Mouse (Mus musculus) megakaryocyte, adult 5-6 weeks (primary cell): ENCODE data around the gene Pax8. TPM values are rescaled to one million over a fixed set of nuclear protein-coding genes. Genes with fewer than 3 reads are reported as not detected.

Experiments used
- ATAC-seq: 2 replicates; pipeline ENCODE4 v1.8.0; 2016; ENCODE audit warnings: mild to moderate bottlenecking, inconsistent platforms; ENCODE audit not compliant: poor library complexity, severe bottlenecking
- total RNA-seq, 2 experiments: library from RNA; stranded (forward) in 1 of 2; stranded (reverse) in 1 of 2; fragments of 153-499, 151-499 nt in 1 of 2; fragments of 221-1000, 200-1000 nt in 1 of 2; gene quantifications; 2 replicates each; pipeline versions ENCODE4 v1.2.3 to v1.2.4; 2015 to 2017

The Pax8 gene
- total RNA-seq, 2 experiments from 2014 or later, result 0.48 to 2.4 TPM

GRCm38 (mm10) chr2:24468430-24468829 is 7.0 kb downstream of the Pax8 start:
- no peak for ATAC-seq

DNA sequence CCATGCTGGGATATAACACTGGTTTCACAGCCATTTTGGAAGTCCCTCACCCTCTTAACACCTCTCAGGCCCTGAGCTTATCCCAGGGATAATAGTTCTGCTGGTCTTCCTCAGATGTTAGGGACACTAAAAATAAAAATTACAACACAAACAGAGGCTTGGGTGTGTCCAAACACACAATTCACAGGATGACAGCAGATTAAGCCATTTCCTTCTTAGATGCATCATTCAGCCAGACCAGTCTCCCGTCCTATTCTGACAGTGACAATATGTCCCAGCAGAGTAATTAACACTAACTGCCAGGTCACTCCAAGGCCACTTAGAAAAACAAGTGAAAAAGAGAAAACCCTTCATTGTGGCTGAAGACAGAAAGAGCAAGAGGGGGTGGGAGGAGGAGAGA is 8.2 kb downstream of the Pax8 start:
- ATAC-seq, result no peak

GRCm38 (mm10) chr2:24460808-24461127 is 14.6 kb downstream of the Pax8 start:
- peak; percentile 47; the same call in 1 of the 2 replicates for ATAC-seq

DNA sequence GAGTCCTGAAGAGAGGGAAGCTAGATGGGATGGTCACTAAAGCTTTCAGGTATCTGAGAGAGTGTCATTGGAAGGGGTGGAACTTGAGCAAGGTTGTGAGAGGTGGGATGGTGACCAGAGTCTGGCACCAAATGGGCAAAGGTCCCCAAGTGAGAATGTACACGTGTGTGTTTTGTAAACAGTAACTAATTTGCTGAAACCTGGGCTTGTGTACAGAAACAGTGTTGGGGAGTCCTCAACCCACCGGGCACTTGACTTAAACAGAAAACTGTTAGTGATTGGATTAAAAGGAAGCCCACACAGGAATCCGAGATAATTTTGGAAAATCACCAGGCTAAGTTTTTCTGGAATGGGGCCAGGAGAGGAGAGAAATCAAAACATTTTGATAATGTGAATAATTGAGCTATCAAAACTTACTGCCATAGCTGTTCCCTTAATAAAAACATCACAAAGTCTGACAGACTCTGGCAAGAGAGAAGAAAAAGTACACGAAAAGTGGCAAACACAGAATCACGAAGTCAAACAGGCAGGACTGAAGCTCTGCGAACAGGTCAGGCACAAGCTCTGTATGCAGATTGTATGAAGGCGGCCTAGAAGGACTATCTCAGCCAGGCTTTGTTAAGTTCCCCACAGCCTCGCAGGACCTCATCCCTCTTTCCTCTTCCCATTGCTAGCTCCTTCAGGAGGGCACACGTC is 15.1 kb downstream of the Pax8 start:
- ATAC-seq, result no peak

DNA sequence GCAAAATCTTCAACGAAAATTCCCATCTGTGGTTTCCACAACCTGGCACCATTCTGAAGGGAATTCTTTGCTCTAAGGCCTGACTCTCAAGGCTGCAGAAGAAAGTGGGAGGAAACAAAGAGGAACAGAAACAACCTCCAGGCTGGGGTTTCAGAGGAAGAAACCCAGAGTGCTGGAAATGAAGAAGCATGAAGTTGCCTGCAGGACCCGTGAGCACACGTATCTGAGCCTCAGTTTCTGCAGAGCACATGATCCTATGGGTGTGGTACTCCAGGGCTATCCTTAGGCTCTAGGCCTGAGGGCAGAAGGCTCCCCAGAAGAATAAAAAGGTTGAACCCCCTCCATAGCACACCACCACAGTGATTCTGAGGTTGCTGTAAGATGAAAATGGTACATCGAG is 18.6 kb downstream of the Pax8 start:
- peak; percentile 92 for ATAC-seq

GRCm38 (mm10) chr2:24455057-24455855 is 20.1 kb downstream of the Pax8 start:
- no peak for ATAC-seq

DNA sequence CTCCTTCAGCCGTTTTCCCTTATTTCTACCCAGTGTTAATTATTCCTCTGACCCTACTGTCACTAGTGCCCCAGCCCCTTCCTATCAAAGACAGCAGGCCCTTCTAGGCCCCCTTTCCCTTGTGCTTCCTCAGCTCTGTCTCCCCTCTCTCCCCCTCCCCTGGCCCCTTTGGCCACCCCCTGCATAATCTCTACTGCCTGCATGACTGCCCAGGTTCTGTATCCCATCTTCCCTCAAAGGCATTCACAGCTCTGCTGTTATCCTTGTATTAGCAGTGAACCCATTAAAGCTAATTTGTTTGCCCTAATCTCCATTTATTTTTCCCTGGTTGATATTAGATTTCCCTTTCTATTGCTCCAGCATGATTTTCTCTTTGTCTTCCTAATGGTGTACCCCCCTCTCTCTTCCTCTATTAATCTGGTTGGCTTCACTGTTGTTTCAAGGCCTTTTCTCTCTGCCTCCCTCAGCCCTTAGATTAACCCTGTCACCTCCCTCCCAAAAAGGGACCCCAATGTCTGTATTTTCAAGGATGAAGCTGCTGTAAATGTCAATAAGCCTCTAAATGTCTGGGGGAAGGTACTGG is 20.9 kb downstream of the Pax8 start:
- no peak for ATAC-seq

DNA sequence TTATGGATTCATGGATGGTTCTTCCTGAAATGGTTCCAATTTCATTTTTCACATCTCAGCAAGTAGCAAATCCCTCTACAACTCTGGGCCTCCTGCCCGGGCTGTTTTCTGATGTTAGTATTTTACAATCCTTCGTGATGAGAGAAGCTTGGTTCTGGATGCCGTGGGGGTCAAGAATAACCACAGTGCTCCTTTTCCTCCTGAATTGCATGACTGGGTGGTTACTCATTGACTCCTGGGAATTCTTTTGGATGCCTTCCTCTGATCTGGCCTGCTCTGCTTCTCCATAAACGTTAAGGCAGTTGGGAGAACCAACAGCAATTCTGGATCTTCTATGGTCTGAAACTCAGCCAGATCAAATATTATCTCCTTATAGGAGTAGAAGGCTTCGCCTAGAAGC is 22.2 kb downstream of the Pax8 start:
- ATAC-seq, result no peak

DNA sequence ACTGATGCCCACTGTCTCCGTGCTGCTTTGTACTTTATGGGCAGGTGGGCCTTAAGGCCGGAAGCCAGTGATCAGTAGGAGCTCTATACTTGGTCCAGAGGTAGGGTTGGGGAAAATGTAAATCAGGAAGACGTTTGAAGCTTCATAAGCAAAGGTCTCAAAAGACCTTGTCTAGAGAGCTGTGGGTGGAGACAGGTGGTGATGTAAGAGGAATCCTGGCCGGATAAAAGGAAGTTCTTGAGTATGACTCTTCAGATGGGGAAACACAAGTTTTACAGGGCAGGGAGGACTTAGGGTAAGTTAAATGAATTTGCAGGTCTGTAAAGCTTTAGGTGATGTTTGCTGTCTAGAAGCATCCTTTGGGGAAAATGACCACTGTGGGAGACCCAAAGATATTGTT is 26.3 kb downstream of the Pax8 start:
- ATAC-seq, result peak; percentile 80

DNA sequence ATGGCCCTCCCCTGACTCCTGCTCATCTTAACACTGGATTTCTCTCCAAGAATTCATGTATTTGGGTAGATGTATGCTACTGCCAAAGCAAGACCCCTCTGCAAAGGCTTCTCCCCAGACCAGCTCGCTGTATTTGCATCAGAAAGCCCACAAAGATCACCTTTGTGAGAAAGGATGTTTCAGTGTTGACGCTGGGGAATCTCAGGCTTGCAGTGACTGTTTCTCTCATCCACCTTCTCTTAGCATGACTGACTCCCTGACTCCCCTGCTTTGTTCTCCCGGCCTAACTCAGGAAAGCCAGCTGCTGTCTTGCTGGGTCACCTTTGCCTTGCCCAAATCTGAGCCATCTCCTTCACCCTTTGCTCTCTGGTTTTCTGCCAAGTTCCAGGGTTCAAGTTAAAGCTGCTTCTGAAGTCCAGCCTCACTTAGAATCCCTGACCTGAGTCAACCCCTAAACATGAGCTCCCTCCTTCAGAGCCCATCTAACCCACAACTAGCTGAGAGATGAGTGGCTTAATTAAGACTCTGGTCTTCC is 32.1 kb downstream of the Pax8 start:
- ATAC-seq, result no peak

DNA sequence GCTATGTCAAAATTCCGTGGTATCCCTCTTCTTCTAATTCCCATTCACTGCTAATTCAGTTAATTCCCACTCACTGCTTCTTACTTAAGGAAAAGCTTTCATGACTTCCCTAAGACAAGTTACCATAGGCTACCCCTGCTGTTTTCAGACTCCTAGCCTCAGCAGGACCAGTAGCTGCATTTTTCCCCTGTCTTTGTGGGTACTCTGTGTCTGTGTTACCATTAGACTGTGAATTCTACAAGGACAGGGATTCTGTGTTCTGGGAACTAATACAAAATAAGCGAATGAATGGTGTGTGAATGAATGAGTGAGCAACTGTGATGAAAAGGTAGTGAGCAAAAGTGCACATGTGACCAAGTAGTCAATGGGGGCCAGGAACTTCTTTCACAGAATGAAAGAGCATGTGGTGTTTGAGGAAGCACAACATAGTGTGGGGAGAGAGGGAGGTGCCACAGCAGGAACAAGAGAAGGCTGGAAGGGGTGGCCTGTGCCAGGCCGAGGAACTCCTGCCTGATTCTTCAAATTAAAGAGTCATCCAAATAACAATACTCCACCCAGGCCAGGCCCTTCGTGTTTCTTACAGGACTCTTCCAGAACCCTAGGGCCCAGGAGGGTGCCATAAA is 33.0 kb downstream of the Pax8 start:
- no peak for ATAC-seq

GRCm38 (mm10) chr2:24441899-24442298 is 33.5 kb downstream of the Pax8 start:
- ATAC-seq, result no peak

DNA sequence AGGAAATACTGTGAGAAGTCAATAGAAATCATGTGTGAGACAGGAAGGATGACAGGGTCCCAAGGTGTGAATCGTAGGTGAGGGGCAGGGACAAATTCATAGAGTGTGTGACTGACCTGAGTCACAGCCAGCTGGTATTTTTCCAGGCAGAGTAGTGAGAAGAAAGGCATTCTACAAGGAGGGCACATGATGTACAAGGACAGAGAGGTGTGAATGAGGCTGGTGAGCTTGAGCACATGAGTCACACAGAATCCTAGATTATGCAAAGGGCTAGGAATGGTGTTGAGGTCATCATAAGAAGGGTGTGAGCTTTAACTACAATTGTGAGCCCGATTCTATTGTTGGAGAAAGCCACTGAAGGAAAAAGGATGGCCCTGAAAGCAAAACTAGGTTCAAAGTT is 35.3 kb downstream of the Pax8 start:
- no peak for ATAC-seq

DNA sequence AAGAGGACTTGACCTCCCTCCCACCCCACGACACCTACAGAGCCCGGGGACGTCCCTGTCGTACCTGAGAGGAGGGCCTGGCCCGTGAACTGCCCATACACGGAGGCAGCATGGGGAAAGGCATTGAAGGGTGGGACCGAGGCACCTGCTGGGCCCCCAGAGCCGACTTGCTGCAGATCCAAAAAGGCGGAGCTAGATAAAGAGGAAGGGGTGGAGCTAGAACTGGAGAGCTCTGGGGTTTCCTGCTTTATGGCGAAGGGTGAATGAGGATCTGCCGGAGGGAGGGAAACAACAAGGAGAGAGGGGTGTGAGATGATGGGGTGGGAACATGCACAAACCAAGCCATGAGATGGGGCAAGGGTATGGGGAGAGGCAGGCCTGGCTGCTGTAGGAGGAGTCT is 39.7 kb downstream of the Pax8 start:
- peak; percentile 51 for ATAC-seq

GRCm38 (mm10) chr2:24434670-24435069 is 40.7 kb downstream of the Pax8 start:
- no peak for ATAC-seq

GRCm38 (mm10) chr2:24429806-24430205 is 45.6 kb downstream of the Pax8 start:
- peak; percentile 60 for ATAC-seq

- no peak for ATAC-seq
Observed at GRCm38 (mm10) chr2:24427866-24428675, 47.3 kb downstream of the Pax8 start.

DNA sequence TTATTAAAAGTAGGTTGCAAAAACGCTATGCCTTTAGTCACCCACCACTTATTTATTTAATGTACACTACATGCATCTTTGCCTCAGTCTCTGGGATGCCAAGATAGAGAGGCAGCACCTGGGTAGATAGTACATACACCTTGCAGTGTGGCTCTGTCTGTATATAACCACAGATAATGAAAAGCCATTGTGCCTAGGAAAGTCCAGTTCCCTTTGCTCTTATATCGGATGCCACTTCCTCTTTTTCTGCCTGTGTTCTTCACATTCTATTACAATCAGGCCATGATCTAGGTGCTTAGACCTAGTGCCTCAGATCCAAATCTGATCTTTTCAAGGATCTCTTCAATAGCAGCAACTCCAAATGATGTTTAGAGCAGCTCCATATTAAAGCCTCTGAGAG is 49.8 kb downstream of the Pax8 start:
- ATAC-seq, result 0 out of 2 replicates have a peak, but pooled peaks have one; percentile 46

DNA sequence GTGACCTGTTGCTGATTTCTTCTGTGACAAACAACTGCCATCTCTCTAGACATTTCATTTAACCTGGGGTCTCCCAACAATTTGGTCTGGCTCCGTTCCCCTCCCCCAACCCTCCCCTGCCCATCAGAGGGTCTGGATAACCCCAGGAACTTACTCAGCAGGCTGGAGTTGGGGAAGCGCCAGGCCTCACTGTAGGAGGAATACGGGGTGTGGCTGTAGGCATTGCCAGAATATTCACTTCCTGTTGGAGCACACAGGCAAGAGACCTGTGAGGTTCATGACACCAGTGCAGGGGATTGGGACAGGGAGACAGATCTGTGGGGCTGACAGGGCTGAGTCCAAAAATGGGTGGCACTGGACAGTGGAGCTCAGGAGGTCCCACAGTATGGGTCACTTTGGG is 52.6 kb downstream of the Pax8 start:
- no peak for ATAC-seq

GRCm38 (mm10) chr2:24421211-24421863 is 54.1 kb downstream of the Pax8 start:
- no peak for ATAC-seq
